ENCODE assay signal across 8 mouse cellular contexts in the genomic region with DNA sequence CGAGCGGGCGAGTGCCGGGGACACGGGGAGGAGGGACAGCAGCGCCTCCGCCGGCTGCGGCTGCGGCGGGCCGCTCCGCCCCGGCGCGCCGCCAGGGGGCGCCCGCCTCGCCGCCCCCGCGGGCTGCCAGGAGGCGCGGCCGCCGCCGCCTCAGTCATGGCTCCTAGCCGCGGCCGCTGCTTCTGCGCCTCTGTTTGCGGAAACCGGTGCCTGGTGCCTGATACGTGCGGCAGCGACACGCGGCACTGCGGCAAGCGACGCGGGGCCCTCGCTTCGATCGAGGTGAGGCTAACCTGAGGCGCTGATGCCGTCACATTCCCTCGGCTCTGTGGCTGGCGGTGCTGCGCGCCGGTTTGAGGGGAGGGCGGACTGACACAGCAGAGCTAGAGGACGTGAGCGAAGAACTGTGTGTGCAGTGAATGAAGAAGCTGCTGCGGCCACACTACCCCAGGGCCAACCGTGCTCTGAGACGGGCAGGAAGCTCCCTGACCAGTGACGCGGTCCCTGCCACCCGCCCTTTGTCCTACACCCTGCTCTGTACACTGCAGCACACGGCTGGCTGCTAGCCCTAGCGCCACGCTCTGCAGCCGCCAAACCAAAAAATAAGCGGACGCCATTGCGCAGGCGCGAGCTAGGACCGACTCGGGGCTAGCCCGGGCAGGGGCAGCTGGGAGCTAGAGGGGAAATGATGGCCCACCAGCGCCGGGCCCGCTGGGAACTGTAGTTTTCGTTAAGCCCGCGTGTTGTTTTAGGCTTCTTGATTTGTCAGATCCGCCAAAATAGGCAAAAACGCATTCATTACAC. TPM values are rescaled to one million over a fixed set of nuclear protein-coding genes. Genes with fewer than 3 reads are reported as not detected.
DNase-seq lines count a peak whose midpoint lies in the region; ATAC-seq lines count a peak whose summit lies in the region.

No protein-coding gene starts in this region.

- peak overlapping the region; percentile 69 for H3K4me2 ChIP-seq in hindbrain, embryonic 11.5 days (replicated peaks; ENCODE audit: low read depth, low read length)

- peak overlapping the region; percentile 100 for H3K9ac ChIP-seq in hindbrain, embryonic 11.5 days (ENCODE audit: low read depth, low read length)

- H3K36me3 ChIP-seq in hindbrain, embryonic 11.5 days (ENCODE audit: control insufficient read depth, insufficient read depth, low read length) = no peaks in the 10 kb centered on the region

- H3K9me3 ChIP-seq in hindbrain, embryonic 11.5 days (ENCODE audit: control insufficient read depth, low read length) = no peaks in the 10 kb centered on the region

- peak overlapping the region; percentile 92 for H3K4me3 ChIP-seq in hindbrain, embryonic 11.5 days (ENCODE audit: low read depth, low read length)

- peak overlapping the region; percentile 100 for H3K27ac ChIP-seq in hindbrain, embryonic 11.5 days (ENCODE audit: low read depth, low read length)

- ATAC-seq in frontal cortex, adult (ENCODE audit: low TSS enrichment) = peak; percentile 86
- ATAC-seq in hindbrain, embryonic 11.5 days (ENCODE audit: low FRiP score) = peak; percentile 95

- no peaks in the 10 kb centered on the region for H3K4me1 ChIP-seq in hindbrain, embryonic 11.5 days (replicated peaks; ENCODE audit: control insufficient read depth, insufficient read depth, low read length)

- H3K27me3 ChIP-seq in hindbrain, embryonic 11.5 days (ENCODE audit: control insufficient read depth, insufficient read depth, low read length) = no peaks in the 10 kb centered on the region

- peak; percentile 82 for DNase-seq in MEL-GATA-1-ER (ENCODE audit: extremely low read depth, low read depth)
- peak; percentile 89 for DNase-seq in cerebellum, adult 8-10 months
- DNase-seq in hindbrain, embryonic 11.5 days (ENCODE audit: low spot score) = peak; percentile 97
- peak; percentile 89 to 93 for DNase-seq in layer of hippocampus, postnatal 10 days (ENCODE audit: low spot score in 2 of 2)
- peak; percentile 96 for DNase-seq in lung, postnatal 10 days
- DNase-seq in ovary, postnatal 36 days (ENCODE audit: low spot score) = peak; percentile 92
- peak; percentile 93 for DNase-seq in thymus, postnatal 25 days

- WGBS in hindbrain, embryonic 11.5 days = under 1% methylated on average over 76 of the region's 82 CpGs

RNA-seq across cellular contexts. Expression of a gene that starts 26.1 kb away (rescaled TPM):
- polyA plus RNA-seq in hindbrain, embryonic 11.5 days (2014; fragmentation: Nextera tagmentation; extraction: Ambion mirVana) = 29.8 and 31.3 TPM in 2 replicates
- total RNA-seq in layer of hippocampus, postnatal 10 days (2021) = 10 to 100 TPM; 60.1 to 62.7 TPM

Comparison
In these comparisons a context has a peak if more than half of its experiments do, and no peak if none do; other contexts are left out.
1. Peak in every context shown above with its lines: DNase-seq, ATAC-seq, H3K4me3 ChIP-seq and H3K27ac ChIP-seq.